Mouse (Mus musculus) layer of hippocampus, postnatal 36 days (tissue): ENCODE data around the gene Gnb1. TPM values are rescaled to one million over a fixed set of nuclear protein-coding genes. Genes with fewer than 3 reads are reported as not detected.

Experiments used
- total RNA-seq, 2 experiments: library from RNA; stranded (reverse); gene quantifications; 2 replicates each; pipeline ENCODE4 v1.2.3; 2021

Gnb1 gene
- total RNA-seq, 2 experiments from 2014 or later = 744 to 792 TPM

Other genes starting within 250 kb of the Gnb1 start
- 10 to 100 TPM; 30.9 to 35.1 TPM for gene Faap20, start 241.6 kb upstream of the Gnb1 start, total RNA-seq
- 100 to 1,000 TPM; 156 to 166 TPM for gene Prkcz, start 130.0 kb upstream of the Gnb1 start, total RNA-seq
- gene Gabrd, start 93.2 kb upstream of the Gnb1 start, total RNA-seq = 10 to 100 TPM; 21.0 to 21.2 TPM
- 10 to 100 TPM; 11.1 to 14.0 TPM for gene Cfap74, start 82.2 kb upstream of the Gnb1 start, total RNA-seq
- 1 to 10 TPM; 2.0 to 6.6 TPM for gene Tmem52, start 22.2 kb upstream of the Gnb1 start, total RNA-seq
- gene Nadk, start 71.0 kb downstream of the Gnb1 start, total RNA-seq = 10 to 100 TPM; 65.8 to 71.5 TPM
- gene Slc35e2, start 110.1 kb downstream of the Gnb1 start, total RNA-seq = 10 to 100 TPM; 40.1 to 41.0 TPM
- 10 to 100 TPM; 43.6 to 46.8 TPM for gene Cdk11b, start 133.5 kb downstream of the Gnb1 start, total RNA-seq
- not detected for gene Gm10563, start 154.0 kb downstream of the Gnb1 start, total RNA-seq
- 1 to 10 TPM; 3.9 to 6.4 TPM for gene Mmp23, start 162.0 kb downstream of the Gnb1 start, total RNA-seq
- 100 to 1,000 TPM in 1 of 2 experiments, 10 to 100 TPM in 1; 96.8 to 109 TPM for gene Mib2, start 177.8 kb downstream of the Gnb1 start, total RNA-seq
- gene Fndc10, start 203.0 kb downstream of the Gnb1 start, total RNA-seq = 10 to 100 TPM; 21.8 to 23.0 TPM
- 10 to 100 TPM; 78.3 to 82.6 TPM for gene Ssu72, start 213.4 kb downstream of the Gnb1 start, total RNA-seq
- 10 to 100 TPM; 34.7 to 35.1 TPM for gene Tmem240, start 243.4 kb downstream of the Gnb1 start, total RNA-seq